Mouse (Mus musculus) midbrain, embryonic 15.5 days (tissue): Measurements from ENCODE around the gene Rpl36al. TPM values are rescaled to one million over a fixed set of nuclear protein-coding genes. Genes with fewer than 3 reads are reported as not detected.

Experiments
- ATAC-seq: fragments of 200-750 bp; cut with Nextera tagmentation; replicated peaks from 2 replicates; pipeline ENCODE4 v1.8.0; 2017; ENCODE audit warnings: moderate TSS enrichment
- H3K27ac ChIP-seq: fragments of 300-500 bp; sonication (generic); 2 replicates; pipeline ENCODE4 v1.5.1; 2015; ENCODE audit warnings: mild to moderate bottlenecking, inconsistent platforms
- H3K27me3 ChIP-seq: fragments of 300-500 bp; sonication (generic); replicated peaks from 2 replicates; pipeline ENCODE4 v1.6.1; 2015; ENCODE audit warnings: inconsistent platforms
- H3K36me3 ChIP-seq: fragments of 300-500 bp; sonication (generic); replicated peaks from 2 replicates; pipeline ENCODE4 v1.6.1; 2015; ENCODE audit warnings: inconsistent platforms
- H3K4me1 ChIP-seq: fragments of 300-500 bp; sonication (generic); 2 replicates; pipeline ENCODE4 v1.6.1; 2015; ENCODE audit warnings: inconsistent platforms
- H3K4me2 ChIP-seq: fragments of 300-500 bp; sonication (generic); 2 replicates; pipeline ENCODE4 v1.6.1; 2015; ENCODE audit warnings: inconsistent platforms, mild to moderate bottlenecking, moderate library complexity
- H3K4me3 ChIP-seq: fragments of 300-500 bp; sonication (generic); 2 replicates; pipeline ENCODE4 v1.5.1; 2015; ENCODE audit warnings: mild to moderate bottlenecking, inconsistent platforms
- H3K9ac ChIP-seq: fragments of 300-500 bp; sonication (generic); 2 replicates; pipeline ENCODE4 v1.6.1; 2015; ENCODE audit warnings: mild to moderate bottlenecking, inconsistent platforms
- H3K9me3 ChIP-seq: fragments of 300-500 bp; sonication (generic); 2 replicates; pipeline ENCODE4 v1.6.1; 2016; ENCODE audit warnings: inconsistent platforms
- WGBS: fragments of 180-500 bp; shearing (Covaris S2); methylation state at CpG from one replicate; pipeline ENCODE4 v1.1.7; 2015; ENCODE audit warnings: mixed read lengths; 5-methylcytosine and 5-hydroxymethylcytosine counted together
- microRNA-seq: library from miRNA; unstranded; fragments of <30 nt; microRNA quantifications from one replicate; pipeline ENCODE4, GENCODE M21; 2016
- polyA plus RNA-seq: library from polyadenylated mRNA; unstranded; fragments of >200 nt; fragmentation: Nextera tagmentation; extraction: Ambion mirVana; gene quantifications from 2 replicates; pipeline ENCODE4 v1.2.1, GENCODE M21; 2015

The Rpl36al gene
- polyA plus RNA-seq, 1 experiment from 2014 or later, result 297 TPM

DNA sequence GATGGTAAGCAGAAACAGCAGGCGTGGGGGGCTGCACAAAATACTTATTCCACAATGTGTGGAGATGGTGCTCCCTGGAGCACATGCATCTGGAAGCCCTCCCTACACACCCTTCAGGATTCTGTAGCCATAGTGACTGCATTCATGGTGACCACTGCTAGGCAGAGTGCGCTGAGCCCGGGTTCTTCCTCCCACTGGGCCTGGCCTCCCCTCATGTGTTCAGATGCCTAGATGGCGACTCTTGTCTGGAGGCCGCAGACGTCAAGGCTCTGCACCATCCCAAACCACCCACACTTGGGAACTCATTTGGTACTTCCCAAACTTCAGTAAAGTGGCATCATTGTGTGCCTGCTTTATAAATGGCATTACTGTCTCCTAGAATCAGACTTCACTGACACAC lies 40.4 kb downstream of the Rpl36al start:
- Histone ChIP-seq H3K9ac (no peak overlapping the region), H3K4me1 (no peaks in the 10 kb centered on the region), H3K4me2 (no peak overlapping the region), H3K9me3 (no peaks in the 10 kb centered on the region), H3K27me3 (no peaks in the 10 kb centered on the region), H3K27ac (no peak overlapping the region), H3K36me3 (no peaks in the 10 kb centered on the region), H3K4me3 (no peak overlapping the region)
- WGBS, result 73% methylated on average over 6 of the region's 6 CpGs
- no peak for ATAC-seq

DNA sequence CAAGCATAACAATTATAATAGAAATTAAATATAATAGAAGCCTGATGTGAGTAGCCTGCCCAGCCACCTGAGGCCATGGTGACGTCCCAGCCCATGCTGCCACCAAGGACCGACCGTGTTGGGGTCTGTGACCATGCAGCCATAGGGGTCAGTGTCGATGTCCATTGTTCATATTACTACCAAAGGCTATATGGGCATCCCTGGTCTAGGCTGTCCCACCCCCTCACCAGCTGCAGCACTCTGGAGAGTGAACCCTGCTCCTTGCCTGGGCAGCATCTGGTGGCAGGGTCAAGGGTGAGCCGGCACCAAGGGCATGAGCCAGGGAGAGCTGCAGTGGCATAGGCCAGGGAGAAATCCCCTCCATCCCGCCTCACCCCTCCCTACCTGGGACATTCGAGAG lies 44.0 kb downstream of the Rpl36al start:
- no peaks in the 10 kb centered on the region for H3K9me3 ChIP-seq
- ATAC-seq, result no peak
- WGBS, result 90% methylated on average over 7 of the region's 7 CpGs
- no peak overlapping the region for H3K27ac ChIP-seq
- no peak overlapping the region for H3K4me3 ChIP-seq
- no peaks in the 10 kb centered on the region for H3K4me1 ChIP-seq
- H3K36me3 ChIP-seq, result no peaks in the 10 kb centered on the region
- H3K4me2 ChIP-seq, result no peak overlapping the region
- no peak overlapping the region for H3K9ac ChIP-seq
- no peaks in the 10 kb centered on the region for H3K27me3 ChIP-seq

DNA sequence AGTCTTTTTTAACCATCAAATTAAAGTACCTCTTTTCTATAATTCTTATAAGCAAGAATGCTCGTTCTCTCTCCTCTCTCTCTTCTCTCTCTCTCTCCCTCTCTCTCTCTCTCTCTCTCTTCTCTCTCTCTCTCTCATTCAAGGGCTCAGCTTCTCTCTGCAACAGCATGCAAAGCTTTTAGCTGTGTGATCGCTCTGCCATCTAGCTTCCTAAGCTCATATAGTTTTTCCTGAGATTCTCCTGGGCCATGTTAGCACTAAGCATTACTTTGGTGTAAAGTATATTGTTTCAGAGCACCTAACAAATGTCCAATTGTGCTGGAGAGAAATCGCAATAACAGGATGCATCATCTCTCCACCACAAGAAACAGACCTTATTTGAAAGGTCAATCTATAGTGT lies 44.7 kb downstream of the Rpl36al start:
- Histone ChIP-seq H3K4me2 (no peak overlapping the region), H3K9me3 (no peaks in the 10 kb centered on the region), H3K9ac (no peak overlapping the region), H3K4me3 (no peak overlapping the region), H3K27me3 (no peaks in the 10 kb centered on the region), H3K36me3 (no peaks in the 10 kb centered on the region), H3K27ac (no peak overlapping the region), H3K4me1 (no peaks in the 10 kb centered on the region)
- WGBS, result 85% methylated on average over 3 of the region's 3 CpGs
- no peak for ATAC-seq

Small RNA genes lying within 50 kb of the gene (microRNA-seq; reads per million reads assigned to microRNA genes)
- gene Gm47287, result not detected
- 1.8 reads per million, percentile 2 among the genes with 10 or more reads in this experiment for gene Gm47295

Other genes with a start within 250 kb of the Rpl36al start
- 1,021 and 1,031 TPM in 2 replicates for gene Rps29, start 24.9 kb downstream of the Rpl36al start, polyA plus RNA-seq
- gene Lrr1, start 15.3 kb downstream of the Rpl36al start, polyA plus RNA-seq, result 2.7 and 3.3 TPM in 2 replicates
- gene Mgat2, start 74 bp upstream of the Rpl36al start, polyA plus RNA-seq, result 38.5 and 39.4 TPM in 2 replicates
- 12.7 and 14.6 TPM in 2 replicates for gene Gm49383, start 13.0 kb upstream of the Rpl36al start, polyA plus RNA-seq
- gene Dnaaf2, start 14.3 kb upstream of the Rpl36al start, polyA plus RNA-seq, result 8.2 and 8.5 TPM in 2 replicates
- gene Gm49384, start 20.2 kb upstream of the Rpl36al start, polyA plus RNA-seq, result 9.0 and 12.4 TPM in 2 replicates
- 3.4 and 4.5 TPM in 2 replicates for gene Pole2, start 44.1 kb upstream of the Rpl36al start, polyA plus RNA-seq
- 14.6 and 16.0 TPM in 2 replicates for gene Klhdc1, start 57.1 kb upstream of the Rpl36al start, polyA plus RNA-seq
- gene Klhdc2, start 112.6 kb upstream of the Rpl36al start, polyA plus RNA-seq, result 302 and 305 TPM in 2 replicates
- gene Nemf, start 173.1 kb upstream of the Rpl36al start, polyA plus RNA-seq, result 87.0 and 93.6 TPM in 2 replicates
- gene Arf6, start 188.1 kb upstream of the Rpl36al start, polyA plus RNA-seq, result 25.9 and 27.3 TPM in 2 replicates
- 0.63 and 1.0 TPM in 2 replicates for gene Gm9887, start 188.4 kb upstream of the Rpl36al start, polyA plus RNA-seq